Mouse (Mus musculus) E14TG2a.4 (cell line): ENCODE results near the gene Ccdc144b.

Source experiments
- CTCF ChIP-seq: conservative IDR thresholded peaks from 2 replicates; pipeline ENCODE4 v1.5.1; 2014; ENCODE audit warnings: low read length
- NANOG ChIP-seq: IDR thresholded peaks from 2 replicates; pipeline ENCODE4 v1.6.1; 2014; ENCODE audit warnings: borderline replicate concordance, low read length, mixed read lengths

GRCm38 (mm10) chr3:36070436-36070835 lies 17.1 kb upstream of the Ccdc144b start:
- TF ChIP-seq CTCF (no peak), NANOG (no peak)
